Mouse (Mus musculus): Measurements from ENCODE around the gene Tcf23. TPM values are rescaled to one million over a fixed set of nuclear protein-coding genes. Genes with fewer than 3 reads are reported as not detected.

Gene Tcf23
- not detected in 2 replicates for polyA plus RNA-seq (2016; fragmentation: Nextera tagmentation; extraction: Ambion mirVana)

GRCm38 (mm10) chr5:30968416-30968815 is at the start of gene Tcf23:
TSS of gene Tcf23 (plus strand) at chr5:30968662.
- Histone ChIP-seq H3K4me1 (no peaks in the 10 kb centered on the region), H3K4me3 (no peak within 1 kb of the TSS), H3K36me3 (no peaks in the 10 kb centered on the region), H3K9ac (replicated peaks) (no peak within 1 kb of the TSS), H3K27me3 (peaks cover 37% of the 10 kb centered on the region), H3K27ac (replicated peaks) (no peak within 1 kb of the TSS), H3K9me3 (no peaks in the 10 kb centered on the region), H3K4me2 (replicated peaks) (no peak within 1 kb of the TSS)
- ATAC-seq (ENCODE audit: low FRiP score, low read depth): no peak
- 73% methylated on average over 8 of the region's 8 CpGs for WGBS

GRCm38 (mm10) chr5:30918691-30919090 is 49.8 kb upstream of the Tcf23 start:
- Histone ChIP-seq H3K36me3 (0 out of 2 replicates have a peak, but pooled peaks cover 2% of the 10 kb centered on the region), H3K4me3 (no peak overlapping the region), H3K9ac (replicated peaks) (no peak overlapping the region), H3K27ac (replicated peaks) (no peak overlapping the region), H3K9me3 (no peaks in the 10 kb centered on the region), H3K4me2 (replicated peaks) (no peak overlapping the region), H3K27me3 (peaks cover 25% of the 10 kb centered on the region), H3K4me1 (peaks cover 39% of the 10 kb centered on the region)
- ATAC-seq (ENCODE audit: low FRiP score, low read depth): no peak
- 83% methylated on average over 8 of the region's 8 CpGs for WGBS

- ATAC-seq (ENCODE audit: low FRiP score, low read depth): no peak
- Histone ChIP-seq H3K27ac (replicated peaks) (no peak overlapping the region), H3K4me3 (no peak overlapping the region)
Observed at GRCm38 (mm10) chr5:30919831-30920614, 48.4 kb upstream of the Tcf23 start.

GRCm38 (mm10) chr5:30920621-30921020 is 47.8 kb upstream of the Tcf23 start:
- no peak overlapping the region for H3K9ac ChIP-seq (replicated peaks)
- peak; percentile 5; the same call in 1 of the 2 replicates for ATAC-seq (ENCODE audit: low FRiP score, low read depth)
- peak overlapping the region; percentile 70; the same call in 1 of the 2 replicates for H3K4me2 ChIP-seq (replicated peaks)

More at GRCm38 (mm10) chr5:30919831-30920614, 48.4 kb upstream of the Tcf23 start:
- H3K9me3 ChIP-seq: no peaks in the 10 kb centered on the region
- peaks cover 31% of the 10 kb centered on the region for H3K4me1 ChIP-seq
- no peak overlapping the region for H3K9ac ChIP-seq (replicated peaks)
- WGBS: 72% methylated on average over 11 of the region's 11 CpGs
- H3K4me2 ChIP-seq (replicated peaks): no peak overlapping the region
- H3K27me3 ChIP-seq: peaks cover 35% of the 10 kb centered on the region
- H3K36me3 ChIP-seq: 0 out of 2 replicates have a peak, but pooled peaks cover 2% of the 10 kb centered on the region

GRCm38 (mm10) chr5:30921256-30922033 is 47.0 kb upstream of the Tcf23 start, which contains the start of gene Khk:
TSS of gene Khk (plus strand) at chr5:30921431.
- peak; percentile 81 for ATAC-seq (ENCODE audit: low FRiP score, low read depth)
- peaks cover 21% of the 10 kb centered on the region for H3K4me1 ChIP-seq
- H3K4me3 ChIP-seq: peak within 1 kb of the TSS; percentile 46
- WGBS: under 1% methylated on average over 39 of the region's 40 CpGs
- H3K9ac ChIP-seq (replicated peaks): peak within 1 kb of the TSS; percentile 61
- peaks cover 35% of the 10 kb centered on the region for H3K27me3 ChIP-seq
- H3K36me3 ChIP-seq: 0 out of 2 replicates have a peak, but pooled peaks cover 2% of the 10 kb centered on the region
- peak within 1 kb of the TSS; percentile 70 for H3K4me2 ChIP-seq (replicated peaks)
- H3K27ac ChIP-seq (replicated peaks): peak within 1 kb of the TSS; percentile 58
- no peaks in the 10 kb centered on the region for H3K9me3 ChIP-seq

More at GRCm38 (mm10) chr5:30920621-30921020, 47.8 kb upstream of the Tcf23 start:
- Histone ChIP-seq H3K27ac (replicated peaks) (no peak overlapping the region), H3K36me3 (0 out of 2 replicates have a peak, but pooled peaks cover 2% of the 10 kb centered on the region), H3K9me3 (no peaks in the 10 kb centered on the region), H3K27me3 (peaks cover 35% of the 10 kb centered on the region), H3K4me3 (no peak overlapping the region), H3K4me1 (peaks cover 27% of the 10 kb centered on the region)
- WGBS: 68% methylated on average over 19 of the region's 19 CpGs

- H3K9me3 ChIP-seq: no peaks in the 10 kb centered on the region
- H3K27ac ChIP-seq (replicated peaks): no peak overlapping the region
- peak overlapping the region; percentile 70 for H3K4me2 ChIP-seq (replicated peaks)
- 0 out of 2 replicates have a peak, but pooled peaks cover 2% of the 10 kb centered on the region for H3K36me3 ChIP-seq
- no peak overlapping the region for H3K4me3 ChIP-seq
- peaks cover 21% of the 10 kb centered on the region for H3K4me1 ChIP-seq
- H3K9ac ChIP-seq (replicated peaks): no peak overlapping the region
- H3K27me3 ChIP-seq: peaks cover 35% of the 10 kb centered on the region
- 71% methylated on average over 10 of the region's 10 CpGs for whole genome bisulfite sequencing
- ATAC-seq (ENCODE audit: low FRiP score, low read depth): no peak
Observed at GRCm38 (mm10) chr5:30922581-30923041, 45.9 kb upstream of the Tcf23 start.

GRCm38 (mm10) chr5:30923119-30923518 is 45.3 kb upstream of the Tcf23 start:
- no peak overlapping the region for H3K27ac ChIP-seq (replicated peaks)
- no peak overlapping the region for H3K4me2 ChIP-seq (replicated peaks)
- peaks cover 21% of the 10 kb centered on the region for H3K4me1 ChIP-seq
- H3K27me3 ChIP-seq: peaks cover 35% of the 10 kb centered on the region
- 88% methylated on average over 6 of the region's 6 CpGs for WGBS
- no peak overlapping the region for H3K4me3 ChIP-seq
- H3K9ac ChIP-seq (replicated peaks): no peak overlapping the region
- H3K9me3 ChIP-seq: no peaks in the 10 kb centered on the region
- 0 out of 2 replicates have a peak, but pooled peaks cover 2% of the 10 kb centered on the region for H3K36me3 ChIP-seq
- no peak for ATAC-seq (ENCODE audit: low FRiP score, low read depth)

- H3K9ac ChIP-seq (replicated peaks): no peak overlapping the region
- H3K4me2 ChIP-seq (replicated peaks): no peak overlapping the region
- H3K27ac ChIP-seq (replicated peaks): no peak overlapping the region
- peaks cover 21% of the 10 kb centered on the region for H3K4me1 ChIP-seq
- no peak for ATAC-seq (ENCODE audit: low FRiP score, low read depth)
- H3K27me3 ChIP-seq: peaks cover 35% of the 10 kb centered on the region
- WGBS: 75% methylated on average over 8 of the region's 8 CpGs
- H3K4me3 ChIP-seq: no peak overlapping the region
- no peaks in the 10 kb centered on the region for H3K36me3 ChIP-seq
- H3K9me3 ChIP-seq: no peaks in the 10 kb centered on the region
Observed at GRCm38 (mm10) chr5:30924614-30925013, 43.8 kb upstream of the Tcf23 start.

GRCm38 (mm10) chr5:30925217-30925616 is 43.2 kb upstream of the Tcf23 start:
- ATAC-seq (ENCODE audit: low FRiP score, low read depth): no peak
- peaks cover 34% of the 10 kb centered on the region for H3K27me3 ChIP-seq

GRCm38 (mm10) chr5:30926073-30926472 is 42.4 kb upstream of the Tcf23 start:
- H3K4me2 ChIP-seq (replicated peaks): no peak overlapping the region
- no peak for ATAC-seq (ENCODE audit: low FRiP score, low read depth)
- no peak overlapping the region for H3K4me3 ChIP-seq
- peaks cover 12% of the 10 kb centered on the region for H3K4me1 ChIP-seq
- H3K36me3 ChIP-seq: no peaks in the 10 kb centered on the region
- peaks cover 26% of the 10 kb centered on the region for H3K27me3 ChIP-seq
- H3K9me3 ChIP-seq: no peaks in the 10 kb centered on the region
- H3K27ac ChIP-seq (replicated peaks): no peak overlapping the region
- WGBS: 83% methylated on average over 2 of the region's 2 CpGs
- no peak overlapping the region for H3K9ac ChIP-seq (replicated peaks)

More at GRCm38 (mm10) chr5:30925217-30925616, 43.2 kb upstream of the Tcf23 start:
- Histone ChIP-seq H3K4me1 (peaks cover 20% of the 10 kb centered on the region), H3K9ac (replicated peaks) (no peak overlapping the region), H3K4me2 (replicated peaks) (no peak overlapping the region), H3K27ac (replicated peaks) (no peak overlapping the region), H3K9me3 (no peaks in the 10 kb centered on the region), H3K4me3 (no peak overlapping the region), H3K36me3 (no peaks in the 10 kb centered on the region)
- 91% methylated on average over 5 of the region's 5 CpGs for WGBS

GRCm38 (mm10) chr5:30927945-30928529 is 40.4 kb upstream of the Tcf23 start:
- ATAC-seq (ENCODE audit: low FRiP score, low read depth): peak; percentile 60; the same call in 1 of the 2 replicates
- 43% methylated on average over 7 of the region's 7 CpGs for WGBS
- Histone ChIP-seq H3K9ac (replicated peaks) (no peak overlapping the region), H3K4me1 (no peaks in the 10 kb centered on the region), H3K4me3 (no peak overlapping the region), H3K9me3 (no peaks in the 10 kb centered on the region), H3K4me2 (replicated peaks) (peak overlapping the region; percentile 39), H3K27me3 (peaks cover 17% of the 10 kb centered on the region), H3K36me3 (no peaks in the 10 kb centered on the region), H3K27ac (replicated peaks) (no peak overlapping the region)

Data from midbrain, embryonic 12.5 days (tissue).